Mouse (Mus musculus) adrenal gland, adult 2 months (tissue): ENCODE data around the gene Mthfd2. TPM values are rescaled to one million over a fixed set of nuclear protein-coding genes. Genes with fewer than 3 reads are reported as not detected.

Experiments
- DNase-seq: peaks from one replicate; pipeline ENCODE4 v3.0.0; 2021
- polyA plus RNA-seq: library from polyadenylated mRNA; depleted of rRNA; stranded (reverse); fragments of >200 nt; gene quantifications from 2 replicates; pipeline ENCODE4 v1.2.3, GENCODE M21; 2012; rRNA removed
- total RNA-seq, 2 experiments: library from RNA; stranded (reverse); gene quantifications; 2 replicates each; pipeline ENCODE4 v1.2.3; 2021

Mthfd2 gene
- total and polyA plus RNA-seq, 3 experiments, result 2.5 to 30.8 (median 17.8) TPM

DNA sequence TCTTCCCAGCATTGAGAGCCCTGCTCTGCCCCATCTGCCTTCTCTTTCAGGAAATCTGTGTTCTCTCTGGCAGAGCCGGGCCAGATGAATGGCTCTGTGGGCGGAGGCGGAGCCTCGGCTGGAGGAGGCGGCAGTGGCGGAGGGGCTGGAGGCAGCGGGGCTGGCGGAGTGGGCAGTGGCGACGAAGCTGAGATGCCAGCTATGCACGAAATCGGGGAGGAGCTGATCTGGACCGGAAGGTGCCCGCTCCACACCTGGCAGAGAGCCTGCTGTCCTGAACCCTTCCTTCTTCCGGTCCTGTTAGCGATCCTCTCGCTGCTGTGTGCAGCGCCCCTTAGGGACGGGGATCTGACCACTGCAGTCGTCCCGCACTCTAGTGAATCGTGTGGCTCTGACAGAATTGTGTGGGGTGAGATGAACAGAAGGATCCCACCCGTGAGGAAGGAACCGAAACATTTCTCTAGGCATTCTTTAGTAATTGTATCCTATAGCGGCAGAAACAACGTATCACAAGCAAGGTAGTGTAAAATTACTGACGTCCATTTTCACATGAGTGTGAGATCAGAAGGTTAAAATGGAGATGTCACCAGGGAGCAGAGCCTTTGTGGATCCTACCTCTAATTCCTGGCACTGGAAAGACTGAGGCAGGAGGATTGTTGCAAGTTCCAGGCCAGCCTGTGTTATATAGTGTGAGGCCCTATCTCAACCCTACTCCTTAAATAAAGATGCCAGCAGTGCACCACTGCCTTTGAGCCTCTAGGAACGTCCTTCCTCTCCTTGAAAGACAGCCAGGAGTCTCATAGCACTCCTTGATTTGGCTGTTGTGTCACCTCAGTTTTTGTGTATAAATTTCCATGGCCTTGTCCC is 57.3 kb downstream of the Mthfd2 start:
- peak; percentile 94 for DNase-seq

DNA sequence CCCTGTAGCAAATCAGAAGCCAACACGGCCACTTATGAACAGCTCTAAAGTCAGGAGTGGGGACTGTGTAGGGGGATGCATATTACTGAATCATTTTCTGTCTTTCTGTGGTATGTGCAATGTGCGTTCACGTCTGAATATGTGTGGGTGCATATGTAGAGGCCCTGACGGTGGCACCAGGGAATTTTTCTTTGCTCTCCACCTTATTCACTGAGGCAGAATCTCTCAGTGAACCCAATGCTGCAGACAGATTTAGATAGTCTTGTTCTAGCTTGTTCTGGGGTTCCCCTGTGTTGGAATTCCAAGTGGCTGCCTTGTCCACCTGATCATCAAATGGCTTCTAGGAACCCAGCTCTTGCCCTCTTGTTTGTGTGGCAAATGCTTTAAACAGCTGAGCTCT is 58.1 kb downstream of the Mthfd2 start:
- no peak for DNase-seq

DNA sequence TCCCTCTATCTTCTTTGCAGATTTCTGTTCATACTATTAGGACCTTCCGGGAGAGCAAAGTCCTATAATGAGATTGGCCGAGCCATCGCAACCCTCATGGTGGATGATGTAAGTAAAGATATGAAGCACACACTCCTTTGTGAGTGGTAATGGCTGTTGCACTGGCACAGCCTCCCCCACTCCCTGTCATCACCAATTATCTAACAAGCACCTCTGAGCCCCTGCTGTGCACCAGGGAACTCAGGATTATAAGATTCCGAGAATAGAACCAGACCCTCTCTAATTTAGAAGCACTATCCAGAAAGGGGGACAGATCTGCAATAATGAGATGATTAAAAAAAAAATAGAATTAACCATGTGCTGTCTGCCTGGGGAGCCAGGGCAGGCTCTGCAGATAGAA is 60.1 kb downstream of the Mthfd2 start:
- DNase-seq, result no peak

GRCm38 (mm10) chr6:83265253-83265652 is 60.5 kb downstream of the Mthfd2 start:
- no peak for DNase-seq

GRCm38 (mm10) chr6:83264516-83264915 is 61.2 kb downstream of the Mthfd2 start:
- no peak for DNase-seq

Other genes starting within 250 kb of the Mthfd2 start
- 10 to 100 TPM; 35.1 to 48.9 TPM for gene Pcgf1, start 248.0 kb downstream of the Mthfd2 start, total RNA-seq
- 28.6 and 31.6 TPM in 2 replicates for gene Pcgf1, start 248.0 kb downstream of the Mthfd2 start, polyA plus RNA-seq
- gene Lbx2, start 239.5 kb downstream of the Mthfd2 start, total RNA-seq, result 10 to 100 TPM in 1 of 2 experiments, 1 to 10 TPM in 1; 7.6 to 19.7 TPM
- 30.1 and 48.9 TPM in 2 replicates for gene Lbx2, start 239.5 kb downstream of the Mthfd2 start, polyA plus RNA-seq
- 1 to 10 TPM; 2.9 to 5.9 TPM for gene Ccdc142, start 224.3 kb downstream of the Mthfd2 start, total RNA-seq
- 34.9 and 38.6 TPM in 2 replicates for gene Ccdc142, start 224.3 kb downstream of the Mthfd2 start, polyA plus RNA-seq
- gene Gm42688, start 224.3 kb downstream of the Mthfd2 start, total RNA-seq, result 1 to 10 TPM; 3.9 to 6.6 TPM
- 7.5 and 8.8 TPM in 2 replicates for gene Gm42688, start 224.3 kb downstream of the Mthfd2 start, polyA plus RNA-seq
- 100 to 1,000 TPM in 1 of 2 experiments, 10 to 100 TPM in 1; 95.3 to 112 TPM for gene Mrpl53, start 216.9 kb downstream of the Mthfd2 start, total RNA-seq
- 81.0 and 85.8 TPM in 2 replicates for gene Mrpl53, start 216.9 kb downstream of the Mthfd2 start, polyA plus RNA-seq
- 10 to 100 TPM; 48.1 to 52.6 TPM for gene Mogs, start 210.4 kb downstream of the Mthfd2 start, total RNA-seq
- gene Mogs, start 210.4 kb downstream of the Mthfd2 start, polyA plus RNA-seq, result 93.2 and 131 TPM in 2 replicates
- 100 to 1,000 TPM in 1 of 2 experiments, 10 to 100 TPM in 1; 79.1 to 117 TPM for gene Wbp1, start 204.3 kb downstream of the Mthfd2 start, total RNA-seq
- gene Wbp1, start 204.3 kb downstream of the Mthfd2 start, polyA plus RNA-seq, result 388 and 405 TPM in 2 replicates
- gene Ino80b, start 200.5 kb downstream of the Mthfd2 start, total RNA-seq, result 10 to 100 TPM; 16.1 to 27.3 TPM
- gene Ino80b, start 200.5 kb downstream of the Mthfd2 start, polyA plus RNA-seq, result 90.2 and 102 TPM in 2 replicates
- gene Rtkn, start 190.4 kb downstream of the Mthfd2 start, total RNA-seq, result 10 to 100 TPM in 1 of 2 experiments, 1 to 10 TPM in 1; 9.5 to 10.2 TPM
- gene Rtkn, start 190.4 kb downstream of the Mthfd2 start, polyA plus RNA-seq, result 93.6 and 100 TPM in 2 replicates
- 1 to 10 TPM; 2.2 to 4.7 TPM for gene Wdr54, start 169.5 kb downstream of the Mthfd2 start, total RNA-seq
- 3.4 and 4.8 TPM in 2 replicates for gene Wdr54, start 169.5 kb downstream of the Mthfd2 start, polyA plus RNA-seq
- gene 1700003E16Rik, start 169.5 kb downstream of the Mthfd2 start, total RNA-seq, result 1 to 10 TPM; 1.1 to 1.3 TPM
- gene 1700003E16Rik, start 169.5 kb downstream of the Mthfd2 start, polyA plus RNA-seq, result 1.0 and 1.4 TPM in 2 replicates
- 100 to 1,000 TPM; 135 to 138 TPM for gene Dctn1, start 160.0 kb downstream of the Mthfd2 start, total RNA-seq
- gene Dctn1, start 160.0 kb downstream of the Mthfd2 start, polyA plus RNA-seq, result 210 and 211 TPM in 2 replicates
- not detected for gene Slc4a5, start 106.1 kb downstream of the Mthfd2 start, total RNA-seq
- gene Slc4a5, start 106.1 kb downstream of the Mthfd2 start, polyA plus RNA-seq, result 0.29 and 0.51 TPM in 2 replicates
- gene Mob1a, start 108 bp upstream of the Mthfd2 start, total RNA-seq, result 10 to 100 TPM; 62.1 to 77.7 TPM
- gene Mob1a, start 108 bp upstream of the Mthfd2 start, polyA plus RNA-seq, result 44.4 and 52.1 TPM in 2 replicates
- 100 to 1,000 TPM; 204 to 358 TPM for gene Bola3, start 23.2 kb upstream of the Mthfd2 start, total RNA-seq
- gene Bola3, start 23.2 kb upstream of the Mthfd2 start, polyA plus RNA-seq, result 303 and 351 TPM in 2 replicates
- 10 to 100 TPM; 22.9 to 26.0 TPM for gene Tet3, start 133.2 kb upstream of the Mthfd2 start, total RNA-seq
- 6.8 and 8.7 TPM in 2 replicates for gene Tet3, start 133.2 kb upstream of the Mthfd2 start, polyA plus RNA-seq
- 10 to 100 TPM; 45.1 to 49.5 TPM for gene Dguok, start 181.1 kb upstream of the Mthfd2 start, total RNA-seq
- 47.3 and 49.3 TPM in 2 replicates for gene Dguok, start 181.1 kb upstream of the Mthfd2 start, polyA plus RNA-seq
- under 1 TPM; 0.81 to 0.97 TPM for gene Actg2, start 210.4 kb upstream of the Mthfd2 start, total RNA-seq
- gene Actg2, start 210.4 kb upstream of the Mthfd2 start, polyA plus RNA-seq, result 0.80 and 1.9 TPM in 2 replicates
- 10 to 100 TPM; 22.3 to 22.7 TPM for gene Stambp, start 246.8 kb upstream of the Mthfd2 start, total RNA-seq
- 4.0 and 4.4 TPM in 2 replicates for gene Stambp, start 246.8 kb upstream of the Mthfd2 start, polyA plus RNA-seq